In the genomic region with DNA sequence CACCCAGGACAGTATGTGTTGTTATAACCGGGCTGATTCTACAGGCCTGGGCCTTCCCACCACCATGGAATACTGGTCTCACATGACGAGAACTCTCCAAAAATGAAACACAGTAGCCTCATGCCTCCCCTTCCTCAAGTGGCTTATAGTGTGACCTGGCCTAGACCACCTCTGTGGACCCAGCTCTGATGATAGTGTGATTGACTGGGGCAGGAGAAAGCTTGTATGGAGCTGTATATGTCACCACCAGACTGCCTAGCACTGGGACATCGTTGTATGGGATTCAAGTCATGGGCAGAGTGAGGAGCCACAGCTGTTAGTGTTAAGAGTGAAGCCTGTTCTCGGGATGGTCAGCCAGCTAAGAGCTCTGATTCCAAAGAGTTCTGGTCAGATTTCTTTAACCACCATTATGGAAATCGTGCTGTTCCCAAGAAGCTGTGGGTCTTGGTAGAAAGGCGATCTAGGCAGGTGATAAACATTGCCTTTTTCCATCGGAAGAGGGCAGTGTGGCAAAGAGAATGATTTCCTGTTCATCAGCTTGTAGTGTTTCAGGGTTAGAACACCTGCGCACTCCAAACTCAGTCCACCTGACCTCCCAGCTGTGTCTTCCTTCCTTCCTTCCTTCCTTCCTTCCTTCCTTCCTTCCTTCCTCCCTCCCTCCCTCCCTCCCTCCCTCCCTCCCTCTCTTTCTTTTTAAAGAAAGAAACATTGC, we compare ENCODE assay signal across 9 mouse cellular contexts. TPM values are rescaled to one million over a fixed set of nuclear protein-coding genes. Genes with fewer than 3 reads are reported as not detected.
DNase-seq lines count a peak whose midpoint lies in the region; ATAC-seq and TF ChIP-seq lines count a peak whose summit lies in the region.
"Had no signal": no experiment of that assay in that cellular context is flagged by ENCODE, and none has a peak within 500 bp of the region (broad histone marks: within the 10 kb centered on the region; RNA-seq: fewer than 3 reads in every experiment).

No protein-coding gene starts in this region.

- peak; percentile 57 for TF ChIP-seq CTCF in left cerebral cortex, adult 2 months (IDR thresholded peaks at IDR 0.05)
- 0 out of 2 replicates have a peak, but pooled peaks have one; percentile 12 for TF ChIP-seq CTCF in G1E (IDR thresholded peaks at IDR 0.05; ENCODE audit: low read depth, low read length)

- no peak overlapping the region for H3K27ac ChIP-seq in left cerebral cortex, adult 2 months
- H3K27ac ChIP-seq: neural tube, embryonic 12.5 days had no signal

- H3K9me3 ChIP-seq in G1E (replicated peaks), result peaks cover 2% of the 10 kb centered on the region; the same call in 1 of the 2 replicates
- H3K9me3 ChIP-seq: neural tube, embryonic 12.5 days had no signal

- no peaks in the 10 kb centered on the region for H3K36me3 ChIP-seq in G1E (replicated peaks)
- H3K36me3 ChIP-seq: neural tube, embryonic 12.5 days had no signal

- intact Hi-C loops in left cerebral cortex, adult 2 months (cut with DNase I), result loop anchor here (5.0 kb wide), 2 partner anchors 209 to 364 kb away; a partner anchor contains a TSS
- intact Hi-C loops in left cerebral cortex, postnatal 4 days (cut with DNase I), result loop anchor here (2.0 to 5.0 kb wide), 2 partner anchors 284 to 367 kb away; no protein-coding TSS in a partner anchor

- peaks cover 20% of the 10 kb centered on the region for H3K27me3 ChIP-seq in G1E (ENCODE audit: insufficient read depth, low read length)
- H3K27me3 ChIP-seq: neural tube, embryonic 12.5 days had no signal

- H3K4me3 ChIP-seq in left cerebral cortex, adult 2 months, result no peak overlapping the region
- no peak overlapping the region for H3K4me3 ChIP-seq in G1E (ENCODE audit: low read depth, low read length)
- H3K4me3 ChIP-seq: neural tube, embryonic 12.5 days had no signal

- ATAC-seq in G1E (ENCODE audit: extremely low read depth, insufficient number of reproducible peaks, low FRiP score, poor library complexity, severe bottlenecking), result no peak

- peaks cover 18% of the 10 kb centered on the region for H3K4me1 ChIP-seq in G1E (ENCODE audit: insufficient read depth, low read depth, low read length)
- H3K4me1 ChIP-seq: neural tube, embryonic 12.5 days had no signal

- DNase-seq in left cerebral cortex, adult 2 months (ENCODE audit: extremely low spot score in 1 of 2, low spot score in 2 of 2), result peak in 1 of 2 experiments; percentile 49
- DNase-seq in left cerebral cortex, postnatal 4 days, result no peak
- no peak for DNase-seq in G1E (ENCODE audit: low spot score)
- peak; percentile 45 for DNase-seq in c-Kit-positive CD71-negative TER-119-negative erythroid progenitor cells, embryonic 14.5 days (ENCODE audit: low read depth)
- peak; percentile 50 for DNase-seq in kidney, postnatal 10 days
- peak; percentile 15 for DNase-seq in right cerebral cortex, postnatal 14 days
- no peak for DNase-seq in testis, postnatal 10 days (ENCODE audit: low spot score)
- no peak for DNase-seq in gastrocnemius, postnatal 4 days (ENCODE audit: low spot score in 2 of 2)

RNA-seq across cellular contexts. Expression of a gene that starts 7.5 kb away (rescaled TPM):
- total RNA-seq in left cerebral cortex, adult 2 months (2021), result 1 to 10 TPM; 2.6 to 3.1 TPM
- total RNA-seq in left cerebral cortex, postnatal 4 days (2021), result 1 to 10 TPM; 7.3 to 8.2 TPM
- total RNA-seq in G1E (2014; fragmentation: Nextera tagmentation), result not detected in 2 replicates
- total RNA-seq in G1E (2017), result not detected in 2 replicates
- polyA plus RNA-seq in G1E (2012), result 0.13 TPM in 1 of 2 replicates, not detected in the other
- 100 to 1,000 TPM; 207 to 229 TPM for total RNA-seq in gastrocnemius, postnatal 4 days (2021)
- polyA plus RNA-seq: neural tube, embryonic 12.5 days had no signal

RNA-seq across cellular contexts. Expression of a gene that starts 45.3 kb away (rescaled TPM):
- total RNA-seq in left cerebral cortex, adult 2 months (2021), result 10 to 100 TPM; 43.0 to 48.9 TPM
- 10 to 100 TPM; 45.0 to 51.9 TPM for total RNA-seq in left cerebral cortex, postnatal 4 days (2021)
- total RNA-seq in G1E (2014; fragmentation: Nextera tagmentation) (40.3 and 45.4 TPM in 2 replicates), G1E (2017) (84.5 and 95.8 TPM in 2 replicates)
- 8.7 and 17.8 TPM in 2 replicates for polyA plus RNA-seq in G1E (2012)
- 10 to 100 TPM; 29.9 to 33.8 TPM for total RNA-seq in gastrocnemius, postnatal 4 days (2021)

RNA-seq across cellular contexts. Expression of a gene that starts 45.3 kb away (rescaled TPM):
- total RNA-seq in left cerebral cortex, adult 2 months (2021), result 10 to 100 TPM; 61.9 to 68.6 TPM
- 10 to 100 TPM; 75.2 to 80.1 TPM for total RNA-seq in left cerebral cortex, postnatal 4 days (2021)
- total RNA-seq in G1E (2014; fragmentation: Nextera tagmentation), result 55.3 and 55.5 TPM in 2 replicates
- 34.3 and 46.8 TPM in 2 replicates for total RNA-seq in G1E (2017)
- 83.3 and 91.1 TPM in 2 replicates for polyA plus RNA-seq in G1E (2012)
- total RNA-seq in gastrocnemius, postnatal 4 days (2021), result 10 to 100 TPM; 49.8 to 50.5 TPM

RNA-seq across cellular contexts. Expression of a gene that starts 57.6 kb away (rescaled TPM):
- total RNA-seq in left cerebral cortex, adult 2 months (2021), result under 1 TPM in 1 of 2 experiments, not detected in 1; 0.29 TPM
- under 1 TPM; 0.20 to 0.30 TPM for total RNA-seq in left cerebral cortex, postnatal 4 days (2021)
- total RNA-seq in G1E (2014; fragmentation: Nextera tagmentation), result not detected in 2 replicates
- total RNA-seq in G1E (2017), result 0.06 and 0.11 TPM in 2 replicates
- polyA plus RNA-seq in G1E (2012), result not detected in 2 replicates
- not detected for total RNA-seq in gastrocnemius, postnatal 4 days (2021)

Comparison
In these comparisons a context has a peak if more than half of its experiments do, and no peak if none do; other contexts are left out.
1. DNase-seq: peak in c-Kit-positive CD71-negative TER-119-negative erythroid progenitor cells, embryonic 14.5 days (single experiment), kidney, postnatal 10 days (single experiment) and right cerebral cortex, postnatal 14 days (single experiment); none in left cerebral cortex, postnatal 4 days (single experiment), G1E (single experiment), testis, postnatal 10 days (single experiment) and gastrocnemius, postnatal 4 days (0 of 2).
2. RNA of a gene that starts 7.5 kb away (total RNA-seq): 207 to 229 TPM in gastrocnemius, postnatal 4 days; 7.3 to 8.2 TPM in left cerebral cortex, postnatal 4 days, 2.6 to 3.1 TPM in left cerebral cortex, adult 2 months and not detected in G1E; every median in the first group is over 10 times any median in the second.